Mouse (Mus musculus) spleen, adult 2 months (tissue): ENCODE measurements at regions not wholly inside any gene's neighbourhood (a gene's known extent, or its start where the extent isn't known, plus 50 kb on each side); places are given as distances from the start of the nearest gene placed in this dataset.

Experiments used
- CTCF ChIP-seq: fragments of 200-500 bp; IDR thresholded peaks from 2 replicates; pipeline ENCODE4 v1.5.1; 2011; ENCODE audit warnings: mild to moderate bottlenecking, inconsistent platforms; ENCODE audit not compliant: insufficient read depth, insufficient read length, insufficient replicate concordance; ENCODE audit errors: extremely low read depth
- POLR2A ChIP-seq: fragments of 200-500 bp; IDR thresholded peaks from 2 replicates; pipeline ENCODE4 v1.6.1; 2011; ENCODE audit warnings: low read depth, low read length, inconsistent platforms

DNA sequence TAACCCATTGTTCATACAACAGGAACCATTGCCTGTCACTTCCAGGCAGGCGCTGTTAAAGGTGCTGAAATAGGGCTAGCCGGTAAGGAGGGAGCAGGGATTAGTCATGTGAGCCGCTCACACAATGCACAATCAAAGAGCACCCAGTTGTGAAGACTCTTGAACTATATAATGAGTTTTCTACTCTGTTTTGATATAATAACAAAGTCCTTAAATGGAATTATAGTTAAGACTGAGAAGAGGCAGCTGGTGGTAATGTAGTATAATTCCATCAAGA lies 367.0 kb upstream of the Sash1 start:
- TF ChIP-seq CTCF, result no peak
- TF ChIP-seq POLR2A, result no peak
